Mouse (Mus musculus): ENCODE measurements around the gene Pibf1.

- TF ChIP-seq CTCF (IDR thresholded peaks at IDR 0.05; ENCODE audit: borderline replicate concordance, insufficient read depth, low read length) (no peak), POLR2A (IDR thresholded peaks at IDR 0.05; ENCODE audit: low read depth, low read length) (no peak)
Observed at GRCm38 (mm10) chr14:99190153-99190790, 91.0 kb downstream of the Pibf1 start.

All from embryonic fibroblast, embryonic 13.5 days (primary cell).